Mouse (Mus musculus): Measurements from ENCODE around the gene Ccnq. TPM values are rescaled to one million over a fixed set of nuclear protein-coding genes. Genes with fewer than 3 reads are reported as not detected.

Gene Ccnq
- polyA plus RNA-seq, 1 experiment from 2014 or later, result 50.2 TPM

DNA sequence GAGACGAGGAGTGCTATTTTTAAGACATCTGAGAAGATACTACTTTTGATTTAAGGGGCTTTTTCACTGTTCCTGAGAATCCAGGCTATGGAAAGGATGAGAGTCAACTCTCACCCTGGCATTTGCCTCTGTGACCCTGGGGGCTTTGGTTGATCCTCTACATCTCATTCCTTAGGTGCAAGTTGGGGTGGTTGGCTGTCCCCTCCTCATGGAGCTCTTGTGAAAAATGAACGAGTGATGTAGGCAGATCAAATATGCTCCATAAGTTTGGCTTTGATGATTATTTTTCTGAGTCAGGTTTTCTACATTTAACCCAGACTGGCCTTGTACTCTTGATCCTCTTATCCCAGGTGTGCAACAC, 294 bp upstream of the Ccnq start:
- 8% methylated on average over 2 of the region's 2 CpGs for WGBS
- H3K36me3 ChIP-seq (ENCODE audit: control insufficient read depth, insufficient read depth, low read length), result peaks cover 13% of the 10 kb centered on the region; the same call in 1 of the 2 replicates
- DNase-seq (ENCODE audit: low spot score) (no peak), ATAC-seq (replicated peaks; ENCODE audit: low FRiP score, low TSS enrichment, low read depth) (peak; percentile 61)
- H3K9ac ChIP-seq (ENCODE audit: low read length), result peak overlapping the region; percentile 71
- 0 out of 2 replicates have a peak, but pooled peaks cover 9% of the 10 kb centered on the region for H3K4me1 ChIP-seq (replicated peaks; ENCODE audit: control insufficient read depth, insufficient read depth, low read length)
- peak overlapping the region; percentile 84 for H3K4me2 ChIP-seq (ENCODE audit: low read length)
- H3K27me3 ChIP-seq (replicated peaks; ENCODE audit: control insufficient read depth, insufficient read depth, low read length), result no peaks in the 10 kb centered on the region
- H3K9me3 ChIP-seq (ENCODE audit: control insufficient read depth, low read length), result no peaks in the 10 kb centered on the region
- no peak overlapping the region for H3K27ac ChIP-seq (ENCODE audit: low read depth)
- peak overlapping the region; percentile 71 for H3K4me3 ChIP-seq (ENCODE audit: low read depth, low read length)

DNA sequence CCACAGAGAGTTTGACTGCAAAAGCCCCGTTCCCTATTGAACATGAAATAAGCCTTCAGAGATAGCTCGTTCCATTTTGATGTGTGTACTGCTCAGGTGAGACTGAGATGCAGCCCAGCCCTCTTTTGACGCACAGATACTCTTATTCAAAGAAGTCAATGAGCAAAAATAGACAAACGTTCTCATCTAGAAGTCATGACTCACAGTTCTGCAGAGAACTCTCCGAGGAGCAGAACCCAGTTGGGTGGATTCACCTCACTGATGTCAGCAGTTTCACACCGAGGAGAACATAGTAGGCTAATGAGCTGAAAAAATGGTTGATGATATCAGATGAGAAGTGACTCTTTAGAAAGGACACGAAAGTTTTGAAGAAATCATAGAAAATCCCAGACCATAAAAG, 5.3 kb downstream of the Ccnq start:
- no peak overlapping the region for H3K4me3 ChIP-seq (ENCODE audit: low read depth, low read length)
- WGBS, result 88% methylated on average over 7 of the region's 7 CpGs
- H3K9me3 ChIP-seq (ENCODE audit: control insufficient read depth, low read length), result no peaks in the 10 kb centered on the region
- no peak overlapping the region for H3K9ac ChIP-seq (ENCODE audit: low read length)
- H3K4me1 ChIP-seq (replicated peaks; ENCODE audit: control insufficient read depth, insufficient read depth, low read length), result 0 out of 2 replicates have a peak, but pooled peaks cover 6% of the 10 kb centered on the region
- H3K4me2 ChIP-seq (ENCODE audit: low read length), result no peak overlapping the region
- DNase-seq (ENCODE audit: low spot score) (no peak), ATAC-seq (replicated peaks; ENCODE audit: low FRiP score, low TSS enrichment, low read depth) (no peak)
- no peaks in the 10 kb centered on the region for H3K27me3 ChIP-seq (replicated peaks; ENCODE audit: control insufficient read depth, insufficient read depth, low read length)
- no peak overlapping the region; the same call in 1 of the 2 replicates for H3K27ac ChIP-seq (ENCODE audit: low read depth)
- H3K36me3 ChIP-seq (ENCODE audit: control insufficient read depth, insufficient read depth, low read length), result peaks cover 13% of the 10 kb centered on the region; the same call in 1 of the 2 replicates

DNA sequence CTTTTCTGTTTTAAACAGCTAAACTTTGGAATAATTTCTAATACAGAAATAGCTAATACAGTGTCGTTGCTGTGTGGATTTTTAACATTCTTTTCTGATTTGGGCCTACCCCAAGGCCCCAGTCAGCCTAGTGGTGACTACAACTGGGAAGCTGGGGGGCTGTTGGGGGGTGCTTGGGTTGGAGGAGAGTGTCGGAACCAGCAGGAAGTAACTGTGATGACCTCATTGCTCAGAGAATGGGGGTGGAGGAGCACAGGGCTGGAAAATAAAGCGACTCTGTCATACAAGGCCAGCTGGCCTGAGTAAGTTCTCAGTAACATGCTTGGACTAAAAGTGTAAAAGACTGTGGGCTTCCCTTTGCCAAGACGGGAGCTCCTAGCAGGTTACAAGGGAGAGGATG, 6.1 kb downstream of the Ccnq start:
- DNase-seq (ENCODE audit: low spot score), result no peak
- peaks cover 13% of the 10 kb centered on the region; the same call in 1 of the 2 replicates for H3K36me3 ChIP-seq (ENCODE audit: control insufficient read depth, insufficient read depth, low read length)
- 0 out of 2 replicates have a peak, but pooled peaks cover under 1% of the 10 kb centered on the region for H3K4me1 ChIP-seq (replicated peaks; ENCODE audit: control insufficient read depth, insufficient read depth, low read length)
- H3K9ac ChIP-seq (ENCODE audit: low read length), result no peak overlapping the region
- H3K27ac ChIP-seq (ENCODE audit: low read depth), result no peak overlapping the region; the same call in 1 of the 2 replicates
- H3K9me3 ChIP-seq (ENCODE audit: control insufficient read depth, low read length), result no peaks in the 10 kb centered on the region
- no peaks in the 10 kb centered on the region for H3K27me3 ChIP-seq (replicated peaks; ENCODE audit: control insufficient read depth, insufficient read depth, low read length)
- 35% methylated on average over 4 of the region's 4 CpGs for WGBS
- no peak overlapping the region for H3K4me2 ChIP-seq (ENCODE audit: low read length)
- H3K4me3 ChIP-seq (ENCODE audit: low read depth, low read length), result no peak overlapping the region
- no peak for ATAC-seq (replicated peaks; ENCODE audit: low FRiP score, low TSS enrichment, low read depth)

DNA sequence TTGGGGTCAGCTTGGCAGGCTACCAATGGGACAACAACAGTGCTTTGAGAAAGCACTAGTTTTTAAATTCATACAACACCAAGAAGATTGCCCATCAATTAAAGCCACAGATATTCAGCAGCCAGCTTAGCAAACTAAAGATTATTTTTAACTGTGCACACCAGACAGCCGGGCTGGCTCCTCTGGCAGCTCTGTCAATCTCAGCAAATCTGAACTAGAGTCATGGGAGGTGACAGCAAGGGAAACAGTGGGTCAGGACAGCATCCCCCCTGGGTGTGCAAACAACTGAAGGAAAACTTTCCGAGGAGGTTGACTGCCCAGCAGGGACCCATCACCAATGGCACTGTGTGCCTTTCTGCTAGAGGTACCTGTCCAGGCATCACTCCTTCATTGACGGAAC, 9.1 kb downstream of the Ccnq start:
- WGBS, result 82% methylated on average over 3 of the region's 3 CpGs
- DNase-seq (ENCODE audit: low spot score), result no peak

DNA sequence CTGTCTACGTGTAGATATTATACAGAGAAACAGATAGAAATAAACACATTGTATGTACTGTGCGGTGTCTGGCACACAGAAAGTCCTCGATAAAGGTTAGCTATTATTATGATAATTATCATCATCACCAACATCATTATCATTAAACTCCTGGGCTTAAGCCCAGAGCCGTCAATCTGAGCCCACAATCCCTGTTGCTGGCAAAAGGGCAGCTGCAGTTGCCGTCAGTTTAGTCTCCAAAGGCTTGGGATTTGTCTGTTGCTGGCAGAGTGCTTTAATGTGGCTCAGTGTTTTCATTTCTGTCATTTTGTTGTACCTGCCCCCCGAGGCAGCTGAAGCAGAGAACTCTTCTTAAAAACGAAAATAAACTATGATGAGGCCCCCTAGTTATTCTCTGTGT, 9.6 kb downstream of the Ccnq start:
- no peak overlapping the region for H3K27ac ChIP-seq (ENCODE audit: low read depth)
- no peak overlapping the region for H3K9ac ChIP-seq (ENCODE audit: low read length)
- 76% methylated on average over 7 of the region's 7 CpGs for WGBS
- ATAC-seq (replicated peaks; ENCODE audit: low FRiP score, low TSS enrichment, low read depth), result no peak
- no peaks in the 10 kb centered on the region for H3K36me3 ChIP-seq (ENCODE audit: control insufficient read depth, insufficient read depth, low read length)
- no peak overlapping the region for H3K4me3 ChIP-seq (ENCODE audit: low read depth, low read length)
- no peak for DNase-seq (ENCODE audit: low spot score)
- H3K27me3 ChIP-seq (replicated peaks; ENCODE audit: control insufficient read depth, insufficient read depth, low read length), result no peaks in the 10 kb centered on the region
- no peak overlapping the region for H3K4me2 ChIP-seq (ENCODE audit: low read length)
- no peaks in the 10 kb centered on the region for H3K9me3 ChIP-seq (ENCODE audit: control insufficient read depth, low read length)
- no peaks in the 10 kb centered on the region for H3K4me1 ChIP-seq (replicated peaks; ENCODE audit: control insufficient read depth, insufficient read depth, low read length)

More for the DNA sequence above, 9.1 kb downstream of the Ccnq start:
- Histone ChIP-seq H3K4me1 (replicated peaks; ENCODE audit: control insufficient read depth, insufficient read depth, low read length) (no peaks in the 10 kb centered on the region), H3K4me3 (ENCODE audit: low read depth, low read length) (no peak overlapping the region), H3K9me3 (ENCODE audit: control insufficient read depth, low read length) (no peaks in the 10 kb centered on the region), H3K9ac (ENCODE audit: low read length) (no peak overlapping the region), H3K4me2 (ENCODE audit: low read length) (no peak overlapping the region), H3K27me3 (replicated peaks; ENCODE audit: control insufficient read depth, insufficient read depth, low read length) (no peaks in the 10 kb centered on the region), H3K27ac (ENCODE audit: low read depth) (no peak overlapping the region), H3K36me3 (ENCODE audit: control insufficient read depth, insufficient read depth, low read length) (no peaks in the 10 kb centered on the region)
- ATAC-seq (replicated peaks; ENCODE audit: low FRiP score, low TSS enrichment, low read depth), result no peak

DNA sequence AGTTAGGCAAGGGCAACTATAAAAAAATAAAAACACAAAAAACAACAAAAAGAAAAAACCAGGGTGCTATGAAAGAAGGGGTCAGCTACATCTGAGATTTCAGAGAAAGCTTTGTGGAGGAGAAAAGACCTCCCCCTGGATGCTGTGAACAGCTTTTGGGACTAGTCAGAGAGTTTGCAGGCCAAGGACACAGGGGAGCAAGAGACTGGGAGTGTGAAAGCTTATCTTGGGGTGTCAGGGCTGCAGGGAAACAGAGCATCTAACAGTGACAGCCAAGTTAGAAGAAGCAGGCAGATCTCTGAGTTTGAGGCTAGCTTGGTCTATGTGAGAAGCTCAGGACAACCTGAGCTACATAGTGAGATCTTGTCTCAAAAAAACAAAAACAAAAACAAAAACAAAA, 12.2 kb downstream of the Ccnq start:
- no peak overlapping the region for H3K4me3 ChIP-seq (ENCODE audit: low read depth, low read length)
- no peak overlapping the region for H3K27ac ChIP-seq (ENCODE audit: low read depth)
- no peak for DNase-seq (ENCODE audit: low spot score)
- no peaks in the 10 kb centered on the region for H3K27me3 ChIP-seq (replicated peaks; ENCODE audit: control insufficient read depth, insufficient read depth, low read length)
- no peaks in the 10 kb centered on the region for H3K4me1 ChIP-seq (replicated peaks; ENCODE audit: control insufficient read depth, insufficient read depth, low read length)
- no peaks in the 10 kb centered on the region for H3K9me3 ChIP-seq (ENCODE audit: control insufficient read depth, low read length)
- H3K4me2 ChIP-seq (ENCODE audit: low read length), result no peak overlapping the region
- no peak for ATAC-seq (replicated peaks; ENCODE audit: low FRiP score, low TSS enrichment, low read depth)
- no peak overlapping the region for H3K9ac ChIP-seq (ENCODE audit: low read length)
- no peaks in the 10 kb centered on the region for H3K36me3 ChIP-seq (ENCODE audit: control insufficient read depth, insufficient read depth, low read length)

DNA sequence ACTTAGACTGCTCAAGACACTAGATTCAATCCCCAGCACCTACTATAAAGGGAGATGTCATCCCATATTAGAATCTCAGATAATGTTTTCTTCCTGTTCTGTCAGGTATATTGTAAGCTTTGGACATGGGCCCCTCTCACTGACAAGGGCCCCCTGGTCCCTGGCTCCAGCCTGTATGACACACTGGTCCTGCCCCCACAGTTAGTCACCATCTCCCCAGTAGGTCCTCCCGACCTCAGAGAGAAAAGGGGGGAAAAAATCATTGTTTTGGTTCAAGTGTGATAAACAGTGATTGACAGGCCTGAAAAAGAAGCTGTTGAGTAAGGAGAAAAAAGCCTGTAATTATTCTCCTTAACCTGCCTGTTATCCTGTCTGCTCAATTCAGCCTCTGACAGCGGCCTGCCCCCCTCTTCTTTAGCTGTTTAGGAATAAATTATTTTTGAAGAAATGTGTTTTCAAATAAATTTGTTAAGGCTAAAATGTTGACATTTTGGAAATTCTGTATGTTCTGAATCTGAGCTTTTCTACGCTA, 14.6 kb downstream of the Ccnq start:
- ATAC-seq (replicated peaks; ENCODE audit: low FRiP score, low TSS enrichment, low read depth) (no peak), DNase-seq (ENCODE audit: low spot score) (no peak)
- H3K4me1 ChIP-seq (replicated peaks; ENCODE audit: control insufficient read depth, insufficient read depth, low read length), result no peaks in the 10 kb centered on the region
- no peaks in the 10 kb centered on the region for H3K27me3 ChIP-seq (replicated peaks; ENCODE audit: control insufficient read depth, insufficient read depth, low read length)
- no peak overlapping the region for H3K4me2 ChIP-seq (ENCODE audit: low read length)
- H3K9me3 ChIP-seq (ENCODE audit: control insufficient read depth, low read length), result no peaks in the 10 kb centered on the region
- WGBS, result 69% methylated on average over 3 of the region's 3 CpGs
- H3K9ac ChIP-seq (ENCODE audit: low read length), result no peak overlapping the region
- no peaks in the 10 kb centered on the region for H3K36me3 ChIP-seq (ENCODE audit: control insufficient read depth, insufficient read depth, low read length)
- H3K27ac ChIP-seq (ENCODE audit: low read depth), result no peak overlapping the region
- H3K4me3 ChIP-seq (ENCODE audit: low read depth, low read length), result no peak overlapping the region

DNA sequence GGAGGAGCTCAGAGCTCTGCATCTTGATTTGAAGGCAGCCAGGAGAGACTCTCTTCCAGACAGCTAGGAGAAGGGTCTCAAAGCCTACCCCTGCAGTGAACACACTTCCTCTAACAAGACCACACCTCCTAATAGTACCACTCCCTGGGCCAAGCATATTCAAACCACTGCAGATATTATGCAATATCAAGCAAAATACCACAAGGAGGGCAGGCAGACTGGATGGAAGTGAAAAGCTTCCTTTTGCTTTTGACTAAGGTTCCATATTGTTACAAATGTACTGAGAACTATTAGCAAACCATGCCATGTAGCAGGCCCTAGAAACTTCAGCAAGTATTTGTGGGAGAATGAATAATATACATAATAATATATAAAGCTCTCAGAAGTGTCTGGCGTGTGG, 16.4 kb downstream of the Ccnq start:
- H3K4me3 ChIP-seq (ENCODE audit: low read depth, low read length), result no peak overlapping the region
- DNase-seq (ENCODE audit: low spot score) (no peak), ATAC-seq (replicated peaks; ENCODE audit: low FRiP score, low TSS enrichment, low read depth) (no peak)
- no peaks in the 10 kb centered on the region for H3K4me1 ChIP-seq (replicated peaks; ENCODE audit: control insufficient read depth, insufficient read depth, low read length)
- H3K4me2 ChIP-seq (ENCODE audit: low read length), result no peak overlapping the region
- no peaks in the 10 kb centered on the region for H3K36me3 ChIP-seq (ENCODE audit: control insufficient read depth, insufficient read depth, low read length)
- H3K9ac ChIP-seq (ENCODE audit: low read length), result no peak overlapping the region
- no peak overlapping the region for H3K27ac ChIP-seq (ENCODE audit: low read depth)
- no peaks in the 10 kb centered on the region for H3K9me3 ChIP-seq (ENCODE audit: control insufficient read depth, low read length)
- 81% methylated on average over 1 of the region's 1 CpGs for WGBS
- no peaks in the 10 kb centered on the region for H3K27me3 ChIP-seq (replicated peaks; ENCODE audit: control insufficient read depth, insufficient read depth, low read length)

DNA sequence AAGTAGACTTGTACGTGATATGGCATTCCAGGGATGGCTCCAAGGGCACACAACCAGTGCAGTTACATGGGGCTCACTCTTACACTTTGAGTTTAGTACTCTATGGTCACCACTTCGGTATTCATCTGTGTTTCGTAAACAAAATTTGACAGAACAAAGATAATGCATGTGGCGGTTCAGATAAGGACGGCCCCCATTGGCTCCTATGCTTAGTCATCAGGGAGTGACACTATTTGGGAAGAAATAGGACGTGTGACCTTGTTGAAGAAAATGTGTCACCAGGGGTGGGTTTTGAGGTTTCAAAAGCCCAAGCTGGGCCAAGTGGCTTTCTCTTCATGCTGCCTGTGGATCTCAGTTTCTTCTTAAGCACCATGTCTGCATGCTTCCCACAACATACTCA, 18.9 kb downstream of the Ccnq start:
- ATAC-seq (replicated peaks; ENCODE audit: low FRiP score, low TSS enrichment, low read depth), result no peak
- DNase-seq (ENCODE audit: low spot score), result no peak
- no peaks in the 10 kb centered on the region for H3K9me3 ChIP-seq (ENCODE audit: control insufficient read depth, low read length)
- no peaks in the 10 kb centered on the region for H3K4me1 ChIP-seq (replicated peaks; ENCODE audit: control insufficient read depth, insufficient read depth, low read length)
- no peaks in the 10 kb centered on the region for H3K36me3 ChIP-seq (ENCODE audit: control insufficient read depth, insufficient read depth, low read length)
- no peak overlapping the region for H3K27ac ChIP-seq (ENCODE audit: low read depth)
- no peak overlapping the region for H3K9ac ChIP-seq (ENCODE audit: low read length)
- 77% methylated on average over 6 of the region's 6 CpGs for WGBS
- no peak overlapping the region for H3K4me2 ChIP-seq (ENCODE audit: low read length)
- H3K4me3 ChIP-seq (ENCODE audit: low read depth, low read length), result no peak overlapping the region
- H3K27me3 ChIP-seq (replicated peaks; ENCODE audit: control insufficient read depth, insufficient read depth, low read length), result no peaks in the 10 kb centered on the region
